Mouse (Mus musculus) heart, adult 11 months (tissue): ENCODE data around the gene Kctd15.

ENCODE experiments used
- DNase-seq: peaks from one replicate; pipeline ENCODE4 v3.0.0; 2022

The Kctd15 gene

DNA sequence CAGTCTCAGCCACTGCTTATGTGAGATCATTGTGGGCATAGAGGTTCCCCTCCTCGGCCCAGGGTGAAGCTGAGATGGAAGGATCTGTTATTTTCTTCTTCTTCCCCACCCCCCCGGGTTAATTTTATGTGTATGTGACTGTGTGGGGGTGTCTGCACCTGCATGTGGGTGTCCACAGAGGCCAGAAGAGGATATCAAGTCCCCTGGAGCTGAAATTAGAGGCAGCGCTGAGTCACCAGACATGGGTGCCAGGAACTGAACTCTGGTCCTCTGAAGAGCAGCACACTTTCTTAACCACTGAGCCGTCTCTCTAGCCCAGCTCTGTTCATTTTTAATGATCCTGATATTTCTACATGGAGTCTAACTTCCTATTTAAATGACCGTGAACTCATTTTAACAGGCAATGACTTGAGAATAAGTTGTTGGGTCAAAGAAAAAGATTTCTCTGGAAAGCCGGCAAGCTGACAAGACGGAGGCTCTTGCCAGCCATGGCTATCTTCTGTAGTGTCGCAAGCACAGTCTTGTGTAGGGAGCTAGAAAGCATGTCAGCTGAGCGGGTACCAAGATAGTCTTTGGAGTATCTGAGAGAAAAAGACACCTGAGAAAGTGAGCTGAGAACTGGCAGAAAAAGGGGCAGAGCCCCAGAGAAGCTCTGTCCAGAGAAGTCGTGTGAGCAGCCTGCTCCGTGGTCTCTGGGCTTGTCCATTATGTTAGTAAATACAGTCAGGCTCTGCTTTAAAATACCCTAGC, 38.2 kb downstream of the Kctd15 start:
- no peak for DNase-seq

- no peak for DNase-seq
These were observed 40.3 kb downstream of the Kctd15 start for GRCm38 (mm10) chr7:34616275-34616674.

DNA sequence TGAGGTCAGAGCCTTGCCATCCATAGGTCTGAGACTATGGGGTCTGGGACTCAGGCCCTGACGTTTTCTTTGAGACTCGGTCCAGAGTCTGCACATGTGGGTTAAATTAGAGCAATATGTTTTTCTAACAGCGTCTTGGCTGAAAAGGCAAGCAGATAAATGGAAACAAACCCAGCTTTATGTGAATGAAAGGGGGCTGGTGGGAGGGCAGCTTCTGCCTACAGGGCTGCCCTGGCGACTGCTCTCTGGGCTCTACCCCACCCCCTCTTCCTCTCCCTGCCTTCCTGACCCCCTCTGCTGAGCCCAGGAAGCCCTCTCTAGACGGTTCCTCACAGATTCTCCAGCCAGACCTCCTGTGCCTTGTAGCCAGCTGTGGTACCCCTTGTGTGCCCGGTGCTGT, 46.1 kb downstream of the Kctd15 start:
- DNase-seq: no peak

DNA sequence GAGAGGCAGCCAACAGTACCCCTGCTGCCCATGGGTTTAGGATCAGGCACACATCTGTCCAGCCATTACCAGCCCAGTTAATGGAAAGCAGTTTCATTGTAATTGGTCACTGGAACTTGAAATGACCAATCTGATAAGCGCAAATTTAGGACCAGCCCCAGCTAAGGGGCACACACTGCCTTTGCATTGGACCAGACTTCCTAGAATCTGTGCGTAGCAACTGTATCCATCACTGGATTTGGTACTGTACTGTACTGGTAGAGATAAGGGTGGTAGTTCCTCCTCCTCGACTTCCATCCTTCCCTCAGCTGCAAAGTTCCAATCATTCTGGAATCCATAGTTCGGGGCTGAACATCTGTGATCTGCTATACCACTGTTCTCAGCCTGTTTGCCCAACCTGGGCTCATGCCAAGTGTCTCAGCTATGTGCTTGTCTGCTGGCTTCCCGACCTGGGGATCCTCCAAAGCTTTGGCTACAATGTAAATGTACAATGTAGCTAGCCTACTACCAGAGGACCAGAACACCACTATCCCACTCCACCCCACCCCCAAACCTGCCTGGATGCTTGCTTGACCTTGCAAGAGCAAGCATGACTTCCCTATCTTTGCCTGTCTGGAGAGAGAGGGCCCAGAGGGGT, 49.1 kb downstream of the Kctd15 start:
- DNase-seq: no peak

DNA sequence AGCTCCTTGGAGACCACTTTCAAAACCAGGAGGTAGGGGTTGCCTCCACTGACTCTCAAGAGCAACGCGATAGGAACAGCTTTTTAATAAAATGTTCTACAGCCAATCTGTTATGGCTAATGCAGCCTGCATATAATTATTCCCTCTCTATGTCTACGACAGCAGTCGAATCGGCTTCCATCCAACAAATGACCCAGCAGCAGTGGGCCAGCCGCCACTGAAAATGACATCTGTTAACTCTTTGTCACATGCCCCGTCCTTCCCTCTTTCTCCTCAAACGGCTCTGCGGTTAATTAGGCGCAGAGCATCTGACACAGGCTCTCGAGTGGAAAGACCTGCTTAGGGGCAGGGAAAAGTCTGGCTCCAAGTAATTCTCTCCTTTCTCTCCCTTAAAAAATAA, 49.8 kb downstream of the Kctd15 start:
- no peak for DNase-seq

GRCm38 (mm10) chr7:34606051-34606450, 50.5 kb downstream of the Kctd15 start:
- no peak for DNase-seq

GRCm38 (mm10) chr7:34598576-34598975, 58.0 kb downstream of the Kctd15 start:
- no peak for DNase-seq

- DNase-seq: no peak
These were observed 58.5 kb downstream of the Kctd15 start for GRCm38 (mm10) chr7:34597986-34598385.

- DNase-seq: no peak
These were observed 59.8 kb downstream of the Kctd15 start for GRCm38 (mm10) chr7:34596531-34597235.

GRCm38 (mm10) chr7:34595307-34595565, 61.3 kb downstream of the Kctd15 start:
- DNase-seq: no peak

GRCm38 (mm10) chr7:34594501-34595306, 61.8 kb downstream of the Kctd15 start:
- DNase-seq: peak; percentile 91

GRCm38 (mm10) chr7:34590711-34591110, 65.8 kb downstream of the Kctd15 start:
- no peak for DNase-seq
